Mouse (Mus musculus): ENCODE results near the gene Pou5f1.

DNA sequence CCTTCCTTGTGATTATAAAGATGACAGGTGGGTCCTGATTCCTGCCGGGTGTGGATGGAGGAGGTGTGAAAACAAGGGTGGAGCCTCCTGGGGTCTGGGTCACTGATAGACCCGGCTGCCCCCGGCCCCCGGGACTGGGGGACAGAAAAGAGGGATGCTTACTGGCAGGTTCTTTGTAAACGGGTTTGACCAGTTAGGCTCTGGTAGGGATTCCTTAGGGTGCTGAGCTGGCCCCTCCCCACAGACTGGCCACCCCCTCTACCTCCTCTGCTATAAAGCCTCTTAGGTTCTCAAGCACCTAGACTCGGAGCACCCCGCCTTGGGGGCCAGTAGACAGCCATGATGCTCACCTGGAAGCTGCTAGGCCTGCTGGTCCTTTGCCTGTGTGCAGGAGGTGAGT lies 27.1 kb downstream of the Pou5f1 start, which contains the start of gene Psors1c2:
- TF ChIP-seq POLR2A (IDR thresholded peaks at IDR 0.05; ENCODE audit: borderline replicate concordance, control insufficient read depth, low read depth, low read length) (no peak), CTCF (IDR thresholded peaks at IDR 0.05; ENCODE audit: control insufficient read depth, insufficient read depth, low read length) (no peak)

Measured in bone marrow, adult 2 months (tissue).